Mouse (Mus musculus) heart, embryonic 13.5 days (tissue): ENCODE results near the gene Dcst1. TPM values are rescaled to one million over a fixed set of nuclear protein-coding genes. Genes with fewer than 3 reads are reported as not detected.

ENCODE experiments used
- ATAC-seq: fragments of 200-750 bp; cut with Nextera tagmentation; 2 replicates; pipeline ENCODE4 v1.8.0; 2017; ENCODE audit warnings: moderate TSS enrichment; ENCODE audit not compliant: insufficient number of reproducible peaks, low FRiP score, low TSS enrichment; ENCODE audit errors: extremely low read depth
- H3K27ac ChIP-seq: fragments of 300-500 bp; sonication (generic); replicated peaks from 2 replicates; pipeline ENCODE4 v1.5.1; 2015; ENCODE audit warnings: moderate library complexity, mild to moderate bottlenecking, inconsistent platforms
- H3K27me3 ChIP-seq: fragments of 300-500 bp; sonication (generic); replicated peaks from 2 replicates; pipeline ENCODE4 v1.6.1; 2015; ENCODE audit warnings: mild to moderate bottlenecking, inconsistent platforms
- H3K36me3 ChIP-seq: fragments of 300-500 bp; sonication (generic); 2 replicates; pipeline ENCODE4 v1.6.1; 2015; ENCODE audit warnings: mild to moderate bottlenecking, inconsistent platforms
- H3K4me1 ChIP-seq: fragments of 300-500 bp; sonication (generic); 2 replicates; pipeline ENCODE4 v1.6.1; 2015; ENCODE audit warnings: inconsistent platforms
- H3K4me2 ChIP-seq: fragments of 300-500 bp; sonication (generic); 2 replicates; pipeline ENCODE4 v1.6.1; 2015; ENCODE audit warnings: inconsistent platforms, mild to moderate bottlenecking, moderate library complexity
- H3K4me3 ChIP-seq: fragments of 300-500 bp; sonication (generic); 2 replicates; pipeline ENCODE4 v1.5.1; 2015; ENCODE audit warnings: moderate library complexity, mild to moderate bottlenecking, inconsistent platforms
- H3K9ac ChIP-seq: fragments of 300-500 bp; sonication (generic); 2 replicates; pipeline ENCODE4 v1.6.1; 2015; ENCODE audit warnings: inconsistent platforms, mild to moderate bottlenecking, moderate library complexity
- H3K9me3 ChIP-seq: fragments of 300-500 bp; sonication (generic); 2 replicates; pipeline ENCODE4 v1.6.1; 2016; ENCODE audit warnings: inconsistent platforms
- WGBS: fragments of 180-500 bp; shearing (Covaris S2); methylation state at CpG from one replicate; pipeline ENCODE4 v1.1.7; 2015; ENCODE audit warnings: mixed read lengths; 5-methylcytosine and 5-hydroxymethylcytosine counted together
- polyA plus RNA-seq: library from polyadenylated mRNA; unstranded; fragments of >200 nt; fragmentation: Nextera tagmentation; extraction: Ambion mirVana; gene quantifications from 2 replicates; pipeline ENCODE4 v1.2.1, GENCODE M21; 2015

Dcst1 gene
- polyA plus RNA-seq = 0.09 and 0.10 TPM in 2 replicates

DNA sequence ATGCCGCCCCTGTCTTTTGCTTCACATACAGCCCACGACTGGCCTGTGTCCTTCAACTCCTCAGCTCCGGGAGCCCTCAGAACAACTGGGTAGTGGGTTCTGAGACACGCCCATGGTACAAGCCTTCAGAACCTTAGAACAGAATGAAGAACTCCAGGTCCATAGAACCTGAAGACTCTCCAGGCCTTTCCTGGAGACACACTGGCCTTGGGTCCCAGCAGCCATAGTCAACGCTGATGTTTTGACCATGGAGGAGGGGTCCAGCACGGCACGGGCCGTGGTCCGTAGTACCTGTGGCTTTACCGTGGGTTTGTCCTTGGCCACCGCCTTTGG lies at the start of gene Dcst1:
TSS of gene Dcst1 (minus strand) at position 101 of the 333 bp plus-strand sequence.
- 74% methylated on average over 11 of the region's 11 CpGs for WGBS
- Histone ChIP-seq H3K4me3 (no peak within 1 kb of the TSS), H3K4me2 (no peak within 1 kb of the TSS), H3K4me1 (peaks cover 6% of the 10 kb centered on the region; the same call in 1 of the 2 replicates), H3K27me3 (peaks cover 19% of the 10 kb centered on the region), H3K9me3 (no peaks in the 10 kb centered on the region), H3K27ac (no peak within 1 kb of the TSS), H3K36me3 (no peaks in the 10 kb centered on the region), H3K9ac (no peak within 1 kb of the TSS)
- ATAC-seq = no peak

DNA sequence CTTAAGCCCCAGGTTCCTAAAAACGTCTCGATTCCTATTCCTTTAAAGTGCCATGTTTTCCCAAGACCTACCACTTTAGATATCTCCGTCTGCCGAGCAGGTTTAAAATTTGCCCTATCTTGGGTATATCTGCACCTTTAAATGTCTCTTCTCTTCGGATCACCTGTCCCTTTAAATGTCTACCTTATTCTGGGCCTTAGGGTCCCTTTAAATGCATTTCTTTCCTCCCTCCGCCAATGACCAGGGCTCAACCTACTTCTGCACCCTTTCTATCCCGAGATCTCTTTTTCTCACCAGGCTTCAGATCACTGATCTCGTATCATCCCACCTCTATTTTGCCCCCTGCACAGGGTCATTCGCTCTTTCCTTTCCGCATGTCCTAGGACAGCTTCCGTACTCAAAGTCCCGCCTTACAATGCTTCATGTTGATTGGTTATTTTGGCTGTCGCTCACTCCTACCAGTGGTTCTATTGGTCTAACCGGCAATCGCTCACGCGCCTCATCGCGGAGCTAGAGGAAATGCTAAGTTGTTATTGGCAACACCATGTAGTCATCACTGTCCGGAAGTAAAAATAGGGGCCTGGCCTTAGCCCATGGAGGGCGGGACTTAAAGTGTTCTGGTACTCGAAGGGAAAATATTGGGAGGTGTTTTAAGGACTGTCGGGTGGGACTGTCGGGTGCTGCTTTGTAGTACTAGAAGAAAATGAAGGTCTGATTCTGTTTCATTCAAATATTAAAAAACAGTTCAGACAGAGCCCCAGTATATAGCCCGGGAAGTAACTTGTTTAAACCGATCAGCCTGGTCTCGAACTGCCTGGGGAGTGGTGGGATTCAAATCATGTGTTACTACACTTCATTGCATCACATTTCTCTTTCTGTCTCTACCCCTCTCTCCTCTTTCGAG lies 46.7 kb upstream of the Dcst1 start, which contains the start of gene Flad1:
TSS of gene Flad1 (minus strand) at position 381 of the 904 bp plus-strand sequence.
- Histone ChIP-seq H3K4me3 (peak within 1 kb of the TSS; percentile 63), H3K4me1 (peaks cover 16% of the 10 kb centered on the region), H3K27me3 (no peaks in the 10 kb centered on the region), H3K9me3 (no peaks in the 10 kb centered on the region), H3K9ac (peak within 1 kb of the TSS; percentile 85), H3K27ac (peak within 1 kb of the TSS; percentile 59), H3K36me3 (peaks cover 58% of the 10 kb centered on the region), H3K4me2 (peak within 1 kb of the TSS; percentile 87)
- WGBS = 6% methylated on average over 28 of the region's 28 CpGs
- ATAC-seq = peak; percentile 98

DNA sequence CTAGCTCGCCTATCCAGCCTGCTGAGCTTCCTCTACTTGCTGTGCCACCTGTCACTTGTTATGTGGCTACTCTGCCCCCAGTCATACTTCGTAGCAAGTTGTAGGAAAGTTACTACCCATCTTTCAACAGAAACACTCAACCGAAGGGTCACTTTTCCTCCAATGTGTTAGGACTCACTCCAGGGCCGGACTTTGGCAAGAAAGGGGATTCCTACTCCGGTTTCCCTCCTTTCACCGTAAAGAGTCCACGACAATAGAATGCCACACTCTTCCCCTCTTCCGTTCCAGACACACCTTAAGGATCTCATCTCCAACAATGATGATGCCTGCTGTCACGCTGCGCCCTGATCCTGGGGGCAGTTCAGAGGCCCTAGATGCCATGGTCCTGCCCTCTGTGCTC lies 45.8 kb upstream of the Dcst1 start:
- WGBS = 79% methylated on average over 10 of the region's 10 CpGs
- Histone ChIP-seq H3K36me3 (peaks cover 56% of the 10 kb centered on the region), H3K27me3 (no peaks in the 10 kb centered on the region), H3K4me2 (peak overlapping the region; percentile 87), H3K4me1 (peaks cover 10% of the 10 kb centered on the region), H3K9ac (peak overlapping the region; percentile 85), H3K27ac (0 out of 2 replicates have a peak overlapping the region, but pooled peaks have one; percentile 59), H3K9me3 (no peaks in the 10 kb centered on the region), H3K4me3 (peak overlapping the region; percentile 63)
- ATAC-seq = no peak

DNA sequence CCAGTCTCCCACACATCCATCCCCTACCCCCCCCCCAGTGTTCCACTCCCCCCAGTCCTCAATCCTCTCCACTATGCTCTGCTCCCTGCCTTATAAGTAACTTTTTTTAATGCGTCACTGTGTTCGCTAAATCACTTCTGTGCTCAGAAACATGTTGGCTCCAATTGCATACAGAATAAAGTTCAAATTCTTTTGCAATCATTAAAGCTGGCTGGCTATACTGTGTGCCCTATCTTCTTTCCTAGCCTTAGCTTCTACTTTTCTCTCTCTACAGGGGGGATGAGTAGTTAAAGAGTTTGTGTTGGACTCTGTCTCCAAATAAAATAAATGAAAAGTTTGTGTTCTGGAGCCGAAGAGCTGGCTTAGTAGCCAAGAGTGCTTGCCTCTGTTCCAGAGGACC lies 44.6 kb upstream of the Dcst1 start:
- H3K4me2 ChIP-seq = no peak overlapping the region
- H3K4me1 ChIP-seq = peaks cover 10% of the 10 kb centered on the region
- no peak overlapping the region for H3K4me3 ChIP-seq
- 88% methylated on average over 3 of the region's 3 CpGs for WGBS
- H3K27me3 ChIP-seq = no peaks in the 10 kb centered on the region
- peaks cover 56% of the 10 kb centered on the region for H3K36me3 ChIP-seq
- ATAC-seq = no peak
- H3K9me3 ChIP-seq = no peaks in the 10 kb centered on the region
- no peak overlapping the region for H3K9ac ChIP-seq
- H3K27ac ChIP-seq = no peak overlapping the region

DNA sequence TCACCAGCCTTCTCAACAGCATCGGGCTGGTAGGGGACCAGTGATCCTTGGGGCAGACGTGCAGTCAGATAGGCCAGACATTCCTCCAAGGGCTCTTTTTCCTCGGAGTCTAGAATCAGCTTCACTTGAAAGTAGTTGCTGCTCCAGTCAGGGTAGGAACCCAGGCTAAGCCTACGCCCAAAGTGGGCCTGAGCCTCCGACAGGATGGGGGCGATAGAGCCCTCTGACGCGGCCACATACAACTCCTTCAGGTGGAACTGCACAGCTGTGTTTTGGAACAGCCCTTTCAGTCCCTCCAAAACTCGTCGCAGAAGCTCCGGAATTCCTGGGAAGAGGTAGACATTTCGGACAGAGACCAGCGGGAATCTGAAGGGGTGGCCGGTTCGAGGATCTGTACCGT lies 43.4 kb upstream of the Dcst1 start:
- H3K4me3 ChIP-seq = no peak overlapping the region
- no peak overlapping the region for H3K9ac ChIP-seq
- ATAC-seq = no peak
- no peaks in the 10 kb centered on the region for H3K27me3 ChIP-seq
- peaks cover 57% of the 10 kb centered on the region for H3K36me3 ChIP-seq
- H3K9me3 ChIP-seq = no peaks in the 10 kb centered on the region
- peaks cover 10% of the 10 kb centered on the region for H3K4me1 ChIP-seq
- no peak overlapping the region for H3K4me2 ChIP-seq
- 48% methylated on average over 16 of the region's 16 CpGs for WGBS
- H3K27ac ChIP-seq = no peak overlapping the region

DNA sequence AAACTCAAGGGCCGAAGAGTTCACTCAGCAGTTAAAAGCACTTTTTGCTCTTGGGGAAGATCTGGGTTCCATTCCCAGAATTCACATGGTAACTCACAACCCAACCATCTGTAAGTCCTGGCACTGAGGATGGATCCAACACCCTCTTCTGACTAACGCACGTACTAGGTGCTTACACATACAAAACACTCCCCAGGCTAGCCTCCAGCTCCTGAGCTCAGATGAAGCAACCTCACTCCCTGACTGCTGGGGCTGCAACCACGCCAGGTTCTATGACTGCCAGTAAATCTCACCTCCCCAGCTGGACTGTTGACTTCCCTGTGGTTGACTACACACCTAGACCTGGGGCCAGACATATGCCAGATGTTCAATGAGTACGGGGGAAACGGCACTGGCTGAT lies 41.8 kb upstream of the Dcst1 start:
- Histone ChIP-seq H3K4me1 (peaks cover 10% of the 10 kb centered on the region), H3K9me3 (no peaks in the 10 kb centered on the region), H3K36me3 (peaks cover 67% of the 10 kb centered on the region), H3K27ac (no peak overlapping the region), H3K9ac (no peak overlapping the region), H3K27me3 (no peaks in the 10 kb centered on the region), H3K4me3 (no peak overlapping the region), H3K4me2 (no peak overlapping the region)
- 92% methylated on average over 6 of the region's 6 CpGs for WGBS
- ATAC-seq = no peak

DNA sequence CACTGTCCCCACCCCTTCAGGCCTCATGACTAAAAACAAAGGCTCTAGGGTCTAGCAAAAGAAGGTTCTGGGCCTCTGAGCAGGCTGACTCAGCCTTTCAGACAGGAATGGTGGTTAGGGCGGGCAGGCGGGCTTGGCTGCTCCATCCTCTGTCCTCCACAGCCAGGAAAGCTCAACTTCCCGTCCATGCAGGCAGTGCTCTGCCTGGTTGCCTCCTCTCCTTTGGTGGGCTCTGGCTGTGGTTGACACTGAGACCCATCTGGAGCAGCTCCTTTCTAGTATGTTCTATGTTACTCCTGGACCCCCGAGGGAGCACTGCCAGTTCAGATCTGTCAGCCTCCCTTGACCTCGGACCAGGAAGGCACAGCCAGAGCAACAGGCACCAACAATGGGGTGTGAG lies 37.6 kb upstream of the Dcst1 start, which contains the start of gene Lenep:
TSS of gene Lenep (minus strand) at position 101 of the 400 bp plus-strand sequence.
- no peak within 1 kb of the TSS for H3K4me3 ChIP-seq
- H3K36me3 ChIP-seq = peaks cover 79% of the 10 kb centered on the region
- no peaks in the 10 kb centered on the region for H3K27me3 ChIP-seq
- no peaks in the 10 kb centered on the region for H3K4me1 ChIP-seq
- no peak within 1 kb of the TSS for H3K4me2 ChIP-seq
- no peak within 1 kb of the TSS for H3K9ac ChIP-seq
- H3K9me3 ChIP-seq = no peaks in the 10 kb centered on the region
- WGBS = 84% methylated on average over 5 of the region's 5 CpGs
- H3K27ac ChIP-seq = no peak within 1 kb of the TSS
- ATAC-seq = no peak

DNA sequence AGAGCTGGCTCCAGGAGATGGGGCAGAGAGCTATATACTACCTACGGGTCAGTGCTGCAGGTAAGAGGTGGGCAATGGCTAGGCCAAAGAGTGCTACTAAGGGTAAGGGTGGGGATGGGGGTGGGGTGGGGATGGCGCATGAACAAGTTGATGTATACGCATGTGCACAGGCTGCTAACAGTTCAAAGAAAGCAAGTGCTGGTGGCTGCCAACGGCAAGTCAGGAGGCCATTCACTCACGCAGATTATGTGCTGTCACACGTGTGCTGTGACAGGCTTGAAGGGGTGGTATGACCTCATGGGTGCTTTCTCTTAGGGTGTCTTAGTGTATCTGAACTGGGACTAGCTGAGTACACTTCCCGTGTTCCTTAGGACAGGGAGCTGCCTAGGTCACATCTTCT lies 36.3 kb upstream of the Dcst1 start:
- Histone ChIP-seq H3K9me3 (no peaks in the 10 kb centered on the region), H3K4me3 (no peak overlapping the region), H3K27me3 (no peaks in the 10 kb centered on the region), H3K4me1 (peaks cover 7% of the 10 kb centered on the region), H3K9ac (no peak overlapping the region), H3K4me2 (no peak overlapping the region), H3K36me3 (peaks cover 69% of the 10 kb centered on the region), H3K27ac (no peak overlapping the region)
- ATAC-seq = no peak
- WGBS = 85% methylated on average over 7 of the region's 7 CpGs

DNA sequence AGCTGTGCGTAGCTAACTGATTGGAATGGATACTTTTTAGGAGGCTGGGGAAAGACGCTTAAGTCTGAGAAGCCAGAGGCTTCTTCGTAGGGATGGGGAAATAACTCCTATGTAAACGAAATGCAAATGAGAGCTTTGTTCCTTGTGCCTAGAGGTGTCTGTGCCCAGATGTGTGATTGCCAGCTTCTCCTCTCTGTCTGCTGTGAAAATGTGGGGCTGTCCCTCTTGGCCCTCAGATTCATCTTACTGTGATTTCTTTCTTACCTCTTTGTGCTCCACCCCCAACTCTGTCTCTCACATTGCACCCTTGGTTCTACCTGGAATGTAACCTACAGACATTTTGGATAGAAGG lies 31.6 kb upstream of the Dcst1 start:
- H3K4me1 ChIP-seq = peaks cover 21% of the 10 kb centered on the region
- H3K9ac ChIP-seq = peak overlapping the region; percentile 87
- H3K36me3 ChIP-seq = peaks cover 23% of the 10 kb centered on the region
- H3K4me3 ChIP-seq = peak overlapping the region; percentile 76
- peak overlapping the region; percentile 97 for H3K27ac ChIP-seq
- H3K27me3 ChIP-seq = no peaks in the 10 kb centered on the region
- no peaks in the 10 kb centered on the region for H3K9me3 ChIP-seq
- 1% methylated on average over 4 of the region's 4 CpGs for WGBS
- peak overlapping the region; percentile 97 for H3K4me2 ChIP-seq
- no peak for ATAC-seq

DNA sequence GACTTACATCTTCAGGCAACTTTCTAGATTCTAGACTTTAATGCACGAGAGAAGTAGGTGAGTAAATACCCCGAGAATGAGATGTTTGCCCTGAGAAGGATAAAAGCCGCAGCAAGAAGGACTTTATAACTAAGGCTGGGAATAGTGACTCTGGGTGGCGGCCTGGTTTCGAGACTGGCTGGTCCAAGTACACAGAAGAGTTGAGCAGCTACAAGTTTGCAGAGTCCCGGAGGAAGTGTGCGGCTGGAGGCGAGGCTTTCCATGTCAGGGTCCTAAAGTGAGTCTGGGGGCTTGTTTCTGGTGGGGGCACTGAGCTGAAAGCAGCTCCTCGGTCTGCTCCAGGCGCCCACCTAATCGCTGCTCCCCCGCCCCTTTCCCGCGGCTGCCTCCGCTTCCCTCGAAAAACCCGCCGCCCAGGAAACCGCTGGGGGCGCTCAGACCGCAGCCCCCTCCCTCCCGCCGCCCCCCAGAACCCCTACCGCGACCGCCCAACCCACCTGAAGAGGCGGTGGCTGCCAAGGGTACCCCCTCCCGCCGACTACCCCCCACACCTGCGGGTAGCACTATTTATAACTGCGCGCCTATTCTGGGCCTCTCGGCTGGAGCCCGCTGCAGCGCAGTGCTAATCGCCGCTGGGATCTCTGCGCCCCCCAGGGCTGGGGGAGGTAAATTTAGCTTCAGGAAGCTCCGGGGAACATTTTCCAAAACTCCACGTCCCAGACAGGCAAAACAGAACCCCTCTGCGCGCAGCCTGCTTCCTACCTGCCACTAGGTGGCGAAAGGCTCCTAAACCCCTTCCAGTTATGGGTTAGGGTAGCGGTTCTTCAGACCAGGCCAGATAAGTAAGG lies 31.0 kb upstream of the Dcst1 start:
- no peaks in the 10 kb centered on the region for H3K27me3 ChIP-seq
- under 1% methylated on average over 37 of the region's 44 CpGs for WGBS
- peaks cover 27% of the 10 kb centered on the region for H3K4me1 ChIP-seq
- peak overlapping the region; percentile 76 for H3K4me3 ChIP-seq
- H3K4me2 ChIP-seq = peak overlapping the region; percentile 97
- H3K36me3 ChIP-seq = peaks cover 17% of the 10 kb centered on the region
- ATAC-seq = no peak
- H3K9ac ChIP-seq = peak overlapping the region; percentile 87
- H3K27ac ChIP-seq = peak overlapping the region; percentile 97
- H3K9me3 ChIP-seq = no peaks in the 10 kb centered on the region

DNA sequence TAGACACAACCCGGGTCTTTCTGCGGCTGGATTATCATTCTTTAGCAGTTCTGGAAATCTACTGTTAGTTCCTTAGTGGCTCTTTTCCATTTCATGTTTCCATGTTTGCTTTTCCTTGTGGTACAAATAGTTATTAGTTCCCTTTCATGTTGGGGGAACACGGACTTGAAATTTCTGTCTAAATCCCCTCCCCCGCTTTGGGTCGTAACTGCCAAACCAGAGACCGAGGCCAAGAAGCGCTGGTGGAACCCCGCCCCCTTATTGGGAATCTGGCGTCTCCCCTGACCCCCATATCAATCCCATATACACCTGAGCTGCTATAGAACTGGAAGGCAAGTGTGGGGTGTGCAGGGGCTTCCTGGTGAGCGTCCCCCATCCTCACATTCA lies 30.4 kb upstream of the Dcst1 start:
- ATAC-seq = no peak
- peak overlapping the region; percentile 97 for H3K4me2 ChIP-seq
- peaks cover 12% of the 10 kb centered on the region for H3K36me3 ChIP-seq
- H3K4me1 ChIP-seq = peaks cover 33% of the 10 kb centered on the region
- no peaks in the 10 kb centered on the region for H3K27me3 ChIP-seq
- WGBS = 3% methylated on average over 10 of the region's 10 CpGs
- H3K4me3 ChIP-seq = peak overlapping the region; percentile 76
- peak overlapping the region; percentile 97 for H3K27ac ChIP-seq
- peak overlapping the region; percentile 87 for H3K9ac ChIP-seq
- no peaks in the 10 kb centered on the region for H3K9me3 ChIP-seq
